Mouse (Mus musculus): ENCODE measurements around the gene Gatc. TPM values are rescaled to one million over a fixed set of nuclear protein-coding genes. Genes with fewer than 3 reads are reported as not detected.
A peak's percentile ranks its signal among the peaks of the same experiment; 100 is the strongest.
"Not testable (repeated sequence)": the region's sequence is repeated elsewhere in the genome, so short reads cannot be mapped to it uniquely, and the experiment has no call there.

The Gatc gene
- total RNA-seq, 2 experiments from 2014 or later, result 20.6 to 20.9 TPM

- intact Hi-C loops (cut with DNase I), result loop anchor here (1.0 to 2.0 kb wide), 2 partner anchors 28 to 49 kb away; partner anchors contain the start of genes Coq5 and Dynll1
- no peak for TF ChIP-seq CTCF (IDR thresholded peaks at IDR 0.05)
- Histone ChIP-seq H3K4me3 (peak overlapping the region; percentile 64), H3K27ac (peak overlapping the region; percentile 90)
- peak in 1 of 2 experiments; percentile 49 for DNase-seq (ENCODE audit: extremely low spot score in 1 of 2, low spot score in 2 of 2)
Observed at GRCm38 (mm10) chr5:115327610-115328548, 13.1 kb downstream of the Gatc start.

- H3K27ac ChIP-seq, result peak within 1 kb of the TSS; percentile 90
- DNase-seq (ENCODE audit: extremely low spot score in 1 of 2, low spot score in 2 of 2), result peak; percentile 95
- no peak for TF ChIP-seq CTCF (IDR thresholded peaks at IDR 0.05)
- intact Hi-C loops (cut with DNase I), result loop anchor here (1.0 to 2.0 kb wide), 2 partner anchors 27 to 48 kb away; partner anchors contain the start of genes Coq5 and Dynll1
- H3K4me3 ChIP-seq, result peak within 1 kb of the TSS; percentile 64
Observed at GRCm38 (mm10) chr5:115326875-115327609, 13.9 kb downstream of the Gatc start, which contains the start of gene Srsf9. Srsf9 (plus strand) TSS chr5:115327177.

DNA sequence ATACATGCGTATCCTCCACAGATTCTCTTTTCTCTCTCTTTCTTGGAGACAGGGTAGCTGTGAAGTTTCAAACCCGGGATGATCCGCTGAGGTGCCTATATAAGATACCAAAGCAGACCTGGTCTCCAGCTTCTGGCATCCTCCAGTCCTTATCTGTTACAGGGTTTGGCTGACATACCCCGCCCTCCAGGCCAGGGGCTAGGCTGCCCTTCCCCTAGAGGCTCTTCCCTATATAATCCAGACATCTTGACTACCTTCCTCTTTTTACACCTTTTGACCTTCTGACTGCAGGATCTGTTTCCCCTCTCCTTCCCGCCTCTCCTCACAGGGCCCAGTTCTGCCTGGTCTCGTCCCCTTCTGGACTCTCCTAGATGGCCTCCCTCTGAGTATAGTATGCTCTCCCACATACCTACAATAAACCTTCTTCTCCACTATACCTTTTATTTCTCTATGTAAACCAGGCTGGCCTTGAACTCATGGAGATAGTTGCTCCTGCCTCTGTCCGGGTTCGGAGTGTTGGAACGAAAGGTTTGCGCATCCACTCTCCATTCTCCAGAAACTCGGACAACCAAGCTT is 14.6 kb downstream of the Gatc start:
- DNase-seq (ENCODE audit: extremely low spot score in 1 of 2, low spot score in 2 of 2), result no peak
- H3K4me3 ChIP-seq, result peak overlapping the region; percentile 64
- TF ChIP-seq CTCF (IDR thresholded peaks at IDR 0.05), result no peak
- H3K27ac ChIP-seq, result peak overlapping the region; percentile 90
- intact Hi-C loops (cut with DNase I), result loop anchor here (2.0 kb wide), 1 partner anchor 48 kb away; the partner anchor contains the start of gene Coq5

- H3K27ac ChIP-seq, result peak overlapping the region; percentile 87
- peak; percentile 54 for TF ChIP-seq CTCF (IDR thresholded peaks at IDR 0.05)
- intact Hi-C loops (cut with DNase I), result loop anchor here (1.0 kb wide), 1 partner anchor 19 kb away; the partner anchor contains the start of gene Dynll1
- DNase-seq (ENCODE audit: extremely low spot score in 1 of 2, low spot score in 2 of 2), result peak; percentile 75 to 76
- peak overlapping the region; percentile 28 for H3K4me3 ChIP-seq
Observed at GRCm38 (mm10) chr5:115319004-115319940, 21.7 kb downstream of the Gatc start.

DNA sequence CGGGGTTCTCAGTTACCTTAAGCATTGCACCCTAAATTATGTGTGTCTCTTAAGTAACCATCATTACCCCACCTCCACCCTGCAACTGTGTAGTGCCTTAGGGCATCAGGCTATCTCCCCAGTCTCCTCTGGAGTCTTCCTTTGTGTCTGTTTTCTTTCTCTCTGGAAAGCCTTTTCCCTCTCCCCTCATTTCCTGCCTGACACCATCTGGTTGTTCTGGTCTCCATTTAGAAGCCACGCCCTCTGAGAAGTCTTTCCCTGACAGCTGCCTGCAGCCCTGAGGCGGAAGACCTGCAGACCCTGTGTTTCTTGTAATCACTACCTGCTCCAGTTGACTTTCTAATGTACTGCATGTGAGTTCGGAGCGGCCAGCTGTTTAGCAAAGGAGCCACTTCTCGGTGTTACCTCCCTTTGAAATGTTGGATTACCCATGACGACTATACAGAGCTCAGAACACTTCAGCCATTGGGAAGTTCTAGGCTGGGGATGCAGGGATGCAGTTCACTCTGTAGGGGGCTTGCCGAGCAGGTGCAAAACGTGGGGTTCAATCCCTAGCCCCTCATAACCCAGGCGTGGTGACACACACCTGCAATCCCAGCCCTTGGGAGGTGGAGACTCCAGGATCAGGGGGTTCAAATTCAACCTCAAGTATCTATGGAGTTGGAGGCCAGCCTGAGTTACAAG is 23.2 kb downstream of the Gatc start:
- peak overlapping the region; percentile 85 for H3K27ac ChIP-seq
- no peak overlapping the region for H3K4me3 ChIP-seq
- no peak for TF ChIP-seq CTCF (IDR thresholded peaks at IDR 0.05)
- intact Hi-C loops (cut with DNase I), result no loop called here
- no peak for DNase-seq (ENCODE audit: extremely low spot score in 1 of 2, low spot score in 2 of 2)

- intact Hi-C loops (cut with DNase I), result no loop called here
- no peak for TF ChIP-seq CTCF (IDR thresholded peaks at IDR 0.05)
- peak overlapping the region; percentile 85 for H3K27ac ChIP-seq
- H3K4me3 ChIP-seq, result no peak overlapping the region
- DNase-seq (ENCODE audit: extremely low spot score in 1 of 2, low spot score in 2 of 2), result no peak
Observed at GRCm38 (mm10) chr5:115316968-115317644, 23.9 kb downstream of the Gatc start.

GRCm38 (mm10) chr5:115313668-115313943 is 27.4 kb downstream of the Gatc start:
- DNase-seq (ENCODE audit: extremely low spot score in 1 of 2, low spot score in 2 of 2), result no peak
- no peak for TF ChIP-seq CTCF (IDR thresholded peaks at IDR 0.05)
- no peak overlapping the region for H3K4me3 ChIP-seq
- intact Hi-C loops (cut with DNase I), result no loop called here
- no peak overlapping the region for H3K27ac ChIP-seq

GRCm38 (mm10) chr5:115312816-115313667 is 27.9 kb downstream of the Gatc start:
- no peak overlapping the region for H3K27ac ChIP-seq
- H3K4me3 ChIP-seq, result no peak overlapping the region
- no peak for TF ChIP-seq CTCF (IDR thresholded peaks at IDR 0.05)
- intact Hi-C loops (cut with DNase I), result no loop called here
- no peak for DNase-seq (ENCODE audit: extremely low spot score in 1 of 2, low spot score in 2 of 2)

DNA sequence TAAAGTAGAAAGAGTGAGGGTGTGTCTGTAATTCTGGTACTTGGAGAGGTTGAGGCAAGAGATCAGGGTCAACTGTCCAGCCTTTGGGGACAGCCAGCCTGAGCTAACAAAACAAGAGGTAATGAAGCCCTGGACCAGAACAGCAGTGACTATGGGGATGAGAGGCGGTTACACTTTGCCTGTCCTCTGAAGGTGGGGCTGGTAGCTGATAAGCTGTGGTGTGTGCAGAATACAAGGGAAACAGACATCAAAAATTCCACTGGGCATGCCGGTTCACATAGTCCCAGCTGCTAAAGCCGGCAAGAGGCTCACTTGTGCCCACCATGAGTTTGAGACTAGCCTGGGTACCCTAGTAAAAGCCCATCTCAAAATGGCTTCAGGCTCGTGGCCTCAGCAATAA is 28.6 kb downstream of the Gatc start:
- no peak for DNase-seq (ENCODE audit: extremely low spot score in 1 of 2, low spot score in 2 of 2)
- no peak for TF ChIP-seq CTCF (IDR thresholded peaks at IDR 0.05)
- no peak overlapping the region for H3K27ac ChIP-seq
- H3K4me3 ChIP-seq, result no peak overlapping the region
- intact Hi-C loops (cut with DNase I), result no loop called here

GRCm38 (mm10) chr5:115302190-115302589 is 38.8 kb downstream of the Gatc start:
- H3K4me3 ChIP-seq; H3K27ac ChIP-seq; intact Hi-C loops (cut with DNase I); DNase-seq (ENCODE audit: extremely low spot score in 1 of 2, low spot score in 2 of 2): not testable (repeated sequence)
